Mouse (Mus musculus): ENCODE results near the gene Cphx2. TPM values are rescaled to one million over a fixed set of nuclear protein-coding genes. Genes with fewer than 3 reads are reported as not detected.
"Not testable (repeated sequence)": the region's sequence is repeated elsewhere in the genome, so short reads cannot be mapped to it uniquely, and the experiment has no call there.

Cphx2 gene
- polyA plus RNA-seq, 1 experiment from 2014 or later: not detected

- not testable (repeated sequence) for H3K4me3 ChIP-seq (replicated peaks); H3K9me3 ChIP-seq (replicated peaks); H3K4me2 ChIP-seq; H3K27me3 ChIP-seq (replicated peaks); H3K27ac ChIP-seq (replicated peaks); H3K4me1 ChIP-seq; ATAC-seq (ENCODE audit: low FRiP score); H3K9ac ChIP-seq (replicated peaks); H3K36me3 ChIP-seq
- no CpG with 5 or more reads among the region's 1 CpGs for WGBS
Measured at GRCm38 (mm10) chr14:26081997-26082396, 681 bp downstream of the Cphx2 start, which contains the start of gene Cphx3. Cphx3 (plus strand) TSS chr14:26082297.

GRCm38 (mm10) chr14:26097622-26098021 is 16.3 kb downstream of the Cphx2 start:
- WGBS: no CpG with 5 or more reads among the region's 3 CpGs
- H3K27me3 ChIP-seq (replicated peaks); H3K36me3 ChIP-seq; H3K4me1 ChIP-seq; H3K9ac ChIP-seq (replicated peaks); ATAC-seq (ENCODE audit: low FRiP score); H3K9me3 ChIP-seq (replicated peaks); H3K4me2 ChIP-seq; H3K27ac ChIP-seq (replicated peaks); H3K4me3 ChIP-seq (replicated peaks): not testable (repeated sequence)

- H3K27ac ChIP-seq (replicated peaks); H3K4me2 ChIP-seq; H3K9ac ChIP-seq (replicated peaks); H3K4me1 ChIP-seq; H3K36me3 ChIP-seq; H3K4me3 ChIP-seq (replicated peaks); H3K9me3 ChIP-seq (replicated peaks); H3K27me3 ChIP-seq (replicated peaks): not testable (repeated sequence)
- ATAC-seq (ENCODE audit: low FRiP score): peak; percentile 41; the same call in 1 of the 2 replicates
- WGBS: no CpG with 5 or more reads among the region's 7 CpGs
Measured at GRCm38 (mm10) chr14:26118150-26118549, 36.8 kb downstream of the Cphx2 start, which contains the start of gene Duxbl2. Duxbl2 (plus strand) TSS chr14:26118349.

GRCm38 (mm10) chr14:26118550-26119000 is 37.3 kb downstream of the Cphx2 start:
- not testable (repeated sequence) for H3K4me2 ChIP-seq; H3K9me3 ChIP-seq (replicated peaks); H3K4me1 ChIP-seq; H3K9ac ChIP-seq (replicated peaks); H3K27ac ChIP-seq (replicated peaks); H3K36me3 ChIP-seq; H3K4me3 ChIP-seq (replicated peaks); H3K27me3 ChIP-seq (replicated peaks)
- WGBS: no CpG with 5 or more reads among the region's 18 CpGs
- peak; percentile 90 for ATAC-seq (ENCODE audit: low FRiP score)

- H3K9ac ChIP-seq (replicated peaks); H3K9me3 ChIP-seq (replicated peaks); H3K27ac ChIP-seq (replicated peaks); H3K4me1 ChIP-seq; H3K4me2 ChIP-seq; H3K27me3 ChIP-seq (replicated peaks); H3K4me3 ChIP-seq (replicated peaks); H3K36me3 ChIP-seq; ATAC-seq (ENCODE audit: low FRiP score): not testable (repeated sequence)
- no CpG with 5 or more reads among the region's 7 CpGs for WGBS
Measured at GRCm38 (mm10) chr14:26119095-26119494, 37.8 kb downstream of the Cphx2 start.

Other genes starting within 250 kb of the Cphx2 start
- gene Anxa11, start 239.4 kb upstream of the Cphx2 start, polyA plus RNA-seq (2015; fragmentation: Nextera tagmentation; extraction: Ambion mirVana): 2.3 and 15.9 TPM in 2 replicates
- gene Plac9a, start 178.4 kb upstream of the Cphx2 start, polyA plus RNA-seq (2015; fragmentation: Nextera tagmentation; extraction: Ambion mirVana): not detected in 2 replicates
- 4.5 and 6.5 TPM in 2 replicates for gene Tmem254a, start 153.8 kb upstream of the Cphx2 start, polyA plus RNA-seq (2015; fragmentation: Nextera tagmentation; extraction: Ambion mirVana)
- gene Cphx1, start 143.2 kb upstream of the Cphx2 start, polyA plus RNA-seq (2015; fragmentation: Nextera tagmentation; extraction: Ambion mirVana): not detected in 2 replicates
- 1.9 and 2.2 TPM in 2 replicates for gene Duxbl1, start 102.9 kb upstream of the Cphx2 start, polyA plus RNA-seq (2015; fragmentation: Nextera tagmentation; extraction: Ambion mirVana)
- gene Gm9780, start 38.8 kb upstream of the Cphx2 start, polyA plus RNA-seq (2015; fragmentation: Nextera tagmentation; extraction: Ambion mirVana): 6.7 and 11.3 TPM in 2 replicates
- gene Tmem254c, start 14.2 kb upstream of the Cphx2 start, polyA plus RNA-seq (2015; fragmentation: Nextera tagmentation; extraction: Ambion mirVana): 26.7 and 28.3 TPM in 2 replicates
- not detected in 2 replicates for gene Cphx3, start 781 bp downstream of the Cphx2 start, polyA plus RNA-seq (2015; fragmentation: Nextera tagmentation; extraction: Ambion mirVana)
- not detected in 2 replicates for gene Duxbl2, start 36.8 kb downstream of the Cphx2 start, polyA plus RNA-seq (2015; fragmentation: Nextera tagmentation; extraction: Ambion mirVana)
- 6.5 and 7.2 TPM in 2 replicates for gene Plac9b, start 101.0 kb downstream of the Cphx2 start, polyA plus RNA-seq (2015; fragmentation: Nextera tagmentation; extraction: Ambion mirVana)
- gene Tmem254b, start 125.5 kb downstream of the Cphx2 start, polyA plus RNA-seq (2015; fragmentation: Nextera tagmentation; extraction: Ambion mirVana): 26.5 and 33.1 TPM in 2 replicates
- 2.4 and 2.6 TPM in 2 replicates for gene Duxbl3, start 176.4 kb downstream of the Cphx2 start, polyA plus RNA-seq (2015; fragmentation: Nextera tagmentation; extraction: Ambion mirVana)